Mouse (Mus musculus): ENCODE data around the gene Olfr642.

Gene Olfr642

DNA sequence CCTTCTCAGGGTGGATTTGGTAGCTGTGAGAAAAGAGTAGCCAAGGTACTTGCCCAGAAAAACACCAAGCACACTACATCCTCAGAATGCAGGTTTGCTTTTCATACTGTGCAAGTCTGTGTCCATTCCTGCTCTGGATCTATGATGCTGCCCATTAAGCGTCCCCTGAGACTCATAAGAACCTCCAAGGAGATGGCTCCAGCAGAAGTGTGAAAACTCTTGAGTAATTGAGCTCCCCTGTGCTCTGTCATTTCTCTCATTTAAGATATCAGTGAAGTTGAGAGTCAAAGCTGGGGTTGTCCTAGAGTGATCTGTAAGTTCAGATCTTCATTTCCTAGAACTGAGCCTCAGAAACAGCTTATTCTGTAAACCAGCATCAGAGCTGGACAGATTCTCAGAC is at the start of gene Olfr642:
Gene Olfr642, minus strand, starts transcription at position 101 of the 400 bp plus-strand sequence.
- no peak for DNase-seq

GRCm38 (mm10) chr7:104085365-104085764 is 32.9 kb upstream of the Olfr642 start, which contains the start of gene Olfr645:
TSS of gene Olfr645 (minus strand) at chr7:104085465.
- no peak for DNase-seq

GRCm38 (mm10) chr7:104071769-104072168 is 19.3 kb upstream of the Olfr642 start, which contains the start of gene Olfr644:
TSS of gene Olfr644 (minus strand) at chr7:104071869.
- no peak for DNase-seq

GRCm38 (mm10) chr7:104061345-104061744 is 8.9 kb upstream of the Olfr642 start, which contains the start of gene 4930516K23Rik:
TSS of gene 4930516K23Rik (minus strand) at chr7:104061445.
- no peak for DNase-seq

- no peak for DNase-seq
Observed at GRCm38 (mm10) chr7:104059215-104059614, 6.7 kb upstream of the Olfr642 start.

DNA sequence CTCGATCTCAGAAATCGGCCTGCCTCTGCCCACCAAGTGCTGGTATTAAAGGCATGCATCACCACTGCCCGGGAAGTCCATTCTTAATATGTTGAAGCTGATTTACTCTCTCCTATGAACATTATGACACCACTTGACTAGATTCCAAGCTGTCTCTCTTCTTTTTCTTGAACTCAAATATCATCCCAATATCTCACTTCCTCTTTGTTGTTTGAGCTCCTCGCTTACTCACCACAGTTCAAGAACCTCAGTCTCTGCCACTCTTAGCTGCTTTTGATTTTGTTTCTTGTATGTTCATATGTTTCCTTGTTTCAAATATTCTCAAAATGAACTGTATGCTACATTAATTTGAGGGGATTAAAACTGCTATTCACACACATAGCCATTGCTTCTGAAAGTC is 1.7 kb downstream of the Olfr642 start:
- DNase-seq, result no peak

DNA sequence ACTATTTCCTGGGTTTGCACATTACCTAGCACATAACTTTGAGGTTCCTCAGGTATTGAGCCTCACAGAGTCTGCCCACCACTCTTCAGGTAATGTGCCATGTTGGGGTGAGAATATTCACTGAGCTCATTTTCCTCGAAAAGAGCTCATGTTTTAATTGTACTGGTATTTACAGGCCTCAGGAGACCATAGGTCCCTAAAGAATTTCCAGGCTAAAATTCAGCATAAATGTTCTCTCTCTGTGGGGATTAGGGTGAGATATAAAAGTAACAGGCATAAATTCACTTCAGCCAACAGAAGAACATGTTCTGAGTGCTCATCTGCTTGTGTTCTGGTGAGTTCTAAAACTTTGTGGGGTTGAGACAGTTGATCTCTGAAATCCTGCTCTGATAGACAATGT is 17.3 kb downstream of the Olfr642 start, which contains the start of gene Olfr641:
Gene Olfr641, plus strand, starts transcription at position 301 of the 400 bp plus-strand sequence.
- DNase-seq, result no peak

- DNase-seq, result no peak
Observed at GRCm38 (mm10) chr7:104026978-104027377, 25.5 kb downstream of the Olfr642 start.

DNA sequence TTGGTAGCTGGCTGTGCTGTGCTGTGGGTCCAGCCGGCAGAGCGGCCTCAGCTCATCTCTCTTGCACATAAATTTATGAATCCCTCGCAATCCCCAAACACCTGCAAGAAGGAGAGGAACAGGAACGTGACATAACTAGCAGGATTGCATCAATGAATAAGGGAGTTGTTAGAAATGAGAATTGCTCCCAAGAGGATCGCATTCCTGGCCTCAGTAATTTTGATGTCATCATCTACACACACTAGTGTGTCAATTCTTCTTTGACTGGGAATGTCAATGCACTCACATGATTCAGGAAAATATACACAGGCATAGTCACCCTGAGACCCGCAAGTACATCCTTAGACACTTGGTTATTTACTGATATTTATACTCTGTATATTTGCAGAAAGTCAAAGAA is 27.0 kb downstream of the Olfr642 start, which contains the start of gene Olfr640:
Gene Olfr640, minus strand, starts transcription at position 101 of the 400 bp plus-strand sequence.
- no peak for DNase-seq

GRCm38 (mm10) chr7:104021651-104022050 is 30.8 kb downstream of the Olfr642 start:
- DNase-seq, result no peak

GRCm38 (mm10) chr7:104018953-104019352 is 33.5 kb downstream of the Olfr642 start:
- DNase-seq, result no peak

GRCm38 (mm10) chr7:104017203-104017602 is 35.3 kb downstream of the Olfr642 start, which contains the start of gene Olfr639:
TSS of gene Olfr639 (minus strand) at chr7:104017303.
- DNase-seq, result no peak

DNA sequence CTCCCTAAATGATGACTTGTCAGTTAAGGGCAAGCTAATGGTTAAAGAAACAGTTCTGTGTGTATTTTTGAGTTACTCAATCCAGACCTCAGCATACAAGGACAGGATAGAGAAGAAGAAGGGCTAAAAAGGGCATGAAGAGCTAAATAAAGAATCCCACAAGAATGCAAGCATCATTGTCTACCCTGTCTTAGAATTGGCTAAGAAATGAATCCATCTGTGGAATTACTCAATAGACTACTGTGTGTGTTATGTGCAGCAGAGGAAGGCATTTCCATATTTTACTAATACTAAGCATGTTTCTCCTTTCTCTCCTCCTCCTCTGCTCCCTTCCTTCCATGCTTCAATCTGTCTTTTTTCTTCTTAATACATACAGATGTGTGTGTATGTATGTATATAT is 53.3 kb downstream of the Olfr642 start:
- no peak for DNase-seq

- DNase-seq, result no peak
Observed at GRCm38 (mm10) chr7:103998446-103998845, 54.0 kb downstream of the Olfr642 start, which contains the start of gene Olfr638. TSS of gene Olfr638 (plus strand) at chr7:103998746.
